Mouse (Mus musculus): Measurements from ENCODE around the gene Rbms2. TPM values are rescaled to one million over a fixed set of nuclear protein-coding genes. Genes with fewer than 3 reads are reported as not detected.
"Not testable (repeated sequence)": the region's sequence is repeated elsewhere in the genome, so short reads cannot be mapped to it uniquely, and the experiment has no call there.

The Rbms2 gene
- polyA plus RNA-seq, 1 experiment from 2014 or later, result 7.1 TPM

DNA sequence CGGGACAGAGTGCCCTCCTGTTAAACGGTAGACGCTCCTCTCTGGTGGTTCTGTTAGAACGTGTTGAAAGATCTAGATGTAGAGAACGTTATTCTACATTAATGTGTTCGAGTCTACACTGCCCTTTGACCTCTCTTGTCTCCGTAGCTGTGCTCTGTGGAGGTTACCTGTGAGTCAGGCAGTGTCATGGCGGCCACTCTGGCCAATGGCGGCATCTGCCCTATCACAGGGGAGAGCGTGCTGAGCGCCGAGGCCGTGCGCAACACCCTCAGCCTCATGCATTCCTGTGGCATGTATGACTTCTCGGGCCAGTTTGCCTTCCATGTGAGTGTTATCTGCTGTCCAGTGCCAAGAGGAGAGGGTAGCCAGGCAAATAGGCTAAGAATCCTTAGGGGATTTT lies 24.8 kb upstream of the Rbms2 start:
- Histone ChIP-seq H3K36me3 (ENCODE audit: control insufficient read depth, insufficient read depth, low read length) (no peaks in the 10 kb centered on the region), H3K9me3 (ENCODE audit: control insufficient read depth, low read length) (no peaks in the 10 kb centered on the region), H3K4me3 (replicated peaks; ENCODE audit: low read depth, low read length) (no peak overlapping the region), H3K9ac (replicated peaks; ENCODE audit: low read length) (no peak overlapping the region), H3K4me2 (ENCODE audit: low read length) (no peak overlapping the region), H3K4me1 (ENCODE audit: control insufficient read depth, insufficient read depth, low read length) (no peaks in the 10 kb centered on the region), H3K27me3 (ENCODE audit: control insufficient read depth, insufficient read depth, low read length) (no peaks in the 10 kb centered on the region), H3K27ac (replicated peaks; ENCODE audit: low read depth, low read length) (no peak overlapping the region)
- ATAC-seq (ENCODE audit: low FRiP score, low TSS enrichment) (no peak), DNase-seq (no peak)
- WGBS, result 91% methylated on average over 15 of the region's 15 CpGs

DNA sequence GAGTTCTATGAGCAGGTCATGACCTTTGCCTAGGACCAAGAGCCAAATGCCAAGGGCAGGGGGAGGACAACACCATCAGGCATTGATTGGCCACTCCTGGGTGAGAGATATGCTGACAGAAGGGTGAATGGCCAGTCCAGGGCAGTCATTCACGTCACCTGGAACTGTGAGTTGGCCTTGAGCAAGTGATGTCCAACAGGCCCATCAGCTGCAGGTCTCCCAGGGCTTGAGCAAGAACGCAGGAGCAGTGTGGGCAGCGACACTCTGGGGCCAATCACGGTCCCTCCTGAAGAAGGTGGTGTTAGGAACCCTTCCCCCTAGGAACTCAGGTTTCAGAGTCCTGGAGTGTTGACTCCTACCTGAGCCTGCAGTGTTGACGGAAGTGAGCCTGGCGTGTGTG lies 21.8 kb upstream of the Rbms2 start:
- WGBS, result 79% methylated on average over 5 of the region's 6 CpGs
- no peak for DNase-seq

DNA sequence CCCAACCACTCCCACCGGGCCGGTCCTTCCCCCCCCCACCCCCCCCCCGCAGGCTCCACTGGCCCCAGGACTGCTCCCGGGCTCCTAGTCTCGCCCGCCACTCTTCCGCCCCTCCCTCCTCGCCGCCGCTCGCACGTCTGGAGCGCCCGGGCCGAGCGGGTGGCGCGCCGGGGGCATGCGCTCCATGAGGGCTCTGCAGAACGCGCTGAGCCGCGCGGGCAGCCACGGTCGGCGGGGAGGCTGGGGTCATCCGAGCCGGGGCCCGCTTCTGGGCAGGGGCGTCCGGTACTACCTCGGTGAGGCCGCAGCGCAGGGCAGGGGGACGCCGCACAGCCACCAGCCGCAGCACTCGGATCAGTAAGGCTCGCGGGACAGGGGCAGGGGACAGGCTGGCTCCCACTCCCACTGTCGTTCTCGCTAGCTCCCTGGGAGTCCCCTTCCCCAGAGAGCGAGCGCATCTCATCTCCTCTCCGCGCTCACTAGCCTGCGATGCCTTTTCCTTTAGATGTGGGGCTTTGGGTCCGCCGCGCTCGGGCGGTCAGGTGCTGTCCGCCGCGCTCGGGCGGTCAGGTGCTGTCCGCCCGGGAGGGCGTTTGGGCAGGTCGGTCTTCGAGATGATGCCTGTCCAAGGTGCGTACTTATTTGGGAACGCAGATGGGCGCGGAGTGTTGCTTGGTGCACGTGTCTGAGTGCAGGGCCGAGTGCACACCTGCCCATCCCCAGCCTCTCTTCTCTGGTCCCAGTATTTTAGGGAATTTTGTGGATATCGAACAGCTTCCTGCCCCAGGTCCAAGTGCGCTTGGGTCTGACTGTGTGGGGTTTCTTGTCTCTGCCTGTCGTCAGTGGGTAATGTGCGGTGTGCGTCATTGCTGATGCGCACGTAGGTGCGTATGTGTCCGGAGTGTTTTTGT lies 14.7 kb upstream of the Rbms2 start:
- H3K27ac ChIP-seq (replicated peaks; ENCODE audit: low read depth, low read length), result no peak overlapping the region
- peak overlapping the region; percentile 98 for H3K4me2 ChIP-seq (ENCODE audit: low read length)
- peaks cover 22% of the 10 kb centered on the region for H3K27me3 ChIP-seq (ENCODE audit: control insufficient read depth, insufficient read depth, low read length)
- H3K4me1 ChIP-seq (ENCODE audit: control insufficient read depth, insufficient read depth, low read length), result peaks cover 6% of the 10 kb centered on the region; the same call in 1 of the 2 replicates
- DNase-seq (peak; percentile 74), ATAC-seq (ENCODE audit: low FRiP score, low TSS enrichment) (peak; percentile 87)
- no peaks in the 10 kb centered on the region for H3K9me3 ChIP-seq (ENCODE audit: control insufficient read depth, low read length)
- WGBS, result under 1% methylated on average over 79 of the region's 79 CpGs
- no peaks in the 10 kb centered on the region for H3K36me3 ChIP-seq (ENCODE audit: control insufficient read depth, insufficient read depth, low read length)
- H3K9ac ChIP-seq (replicated peaks; ENCODE audit: low read length), result peak overlapping the region; percentile 74
- H3K4me3 ChIP-seq (replicated peaks; ENCODE audit: low read depth, low read length), result peak overlapping the region; percentile 69

More for the DNA sequence above, 21.8 kb upstream of the Rbms2 start:
- ATAC-seq (ENCODE audit: low FRiP score, low TSS enrichment), result no peak
- Histone ChIP-seq H3K27me3 (ENCODE audit: control insufficient read depth, insufficient read depth, low read length) (0 out of 2 replicates have a peak, but pooled peaks cover 2% of the 10 kb centered on the region), H3K4me2 (ENCODE audit: low read length) (no peak overlapping the region), H3K9ac (replicated peaks; ENCODE audit: low read length) (no peak overlapping the region), H3K36me3 (ENCODE audit: control insufficient read depth, insufficient read depth, low read length) (no peaks in the 10 kb centered on the region), H3K27ac (replicated peaks; ENCODE audit: low read depth, low read length) (no peak overlapping the region), H3K9me3 (ENCODE audit: control insufficient read depth, low read length) (no peaks in the 10 kb centered on the region), H3K4me1 (ENCODE audit: control insufficient read depth, insufficient read depth, low read length) (no peaks in the 10 kb centered on the region), H3K4me3 (replicated peaks; ENCODE audit: low read depth, low read length) (no peak overlapping the region)

DNA sequence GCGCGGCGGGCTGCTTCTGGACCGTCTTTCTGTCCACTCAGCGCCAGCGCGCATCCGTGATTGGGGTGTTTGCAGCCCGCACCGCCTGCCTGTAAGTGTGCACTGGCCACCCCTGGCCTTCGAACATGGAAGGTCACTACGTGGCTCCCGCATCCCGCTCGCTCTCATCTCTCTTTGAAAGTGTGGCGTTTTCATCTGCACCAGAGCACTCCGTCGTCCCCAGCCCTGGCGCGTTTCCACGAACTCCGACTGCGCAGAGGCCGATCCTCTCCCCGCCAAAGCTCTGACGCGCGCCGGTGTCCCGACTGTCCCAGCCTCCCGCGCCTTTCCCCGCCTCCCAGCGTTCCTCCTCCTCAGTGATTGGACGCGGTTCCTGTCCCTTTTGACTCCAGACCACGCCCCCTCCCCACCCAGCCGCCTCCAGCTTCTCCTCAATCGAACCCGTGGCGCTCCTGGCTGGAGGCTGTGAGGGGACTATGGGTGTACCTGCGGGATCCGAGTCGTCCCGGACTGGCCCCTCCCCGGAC lies 14.0 kb upstream of the Rbms2 start, which contains the start of gene Gls2:
TSS of gene Gls2 (plus strand) at position 434 of the 527 bp plus-strand sequence.
- H3K27ac ChIP-seq (replicated peaks; ENCODE audit: low read depth, low read length), result 0 out of 2 replicates have a peak within 1 kb of the TSS, but pooled peaks have one; percentile 37
- peaks cover 6% of the 10 kb centered on the region; the same call in 1 of the 2 replicates for H3K4me1 ChIP-seq (ENCODE audit: control insufficient read depth, insufficient read depth, low read length)
- under 1% methylated on average over 46 of the region's 46 CpGs for WGBS
- no peaks in the 10 kb centered on the region for H3K9me3 ChIP-seq (ENCODE audit: control insufficient read depth, low read length)
- peak within 1 kb of the TSS; percentile 74 for H3K9ac ChIP-seq (replicated peaks; ENCODE audit: low read length)
- ATAC-seq (ENCODE audit: low FRiP score, low TSS enrichment) (peak; percentile 97), DNase-seq (peak; percentile 97)
- H3K4me3 ChIP-seq (replicated peaks; ENCODE audit: low read depth, low read length), result peak within 1 kb of the TSS; percentile 69
- H3K36me3 ChIP-seq (ENCODE audit: control insufficient read depth, insufficient read depth, low read length), result no peaks in the 10 kb centered on the region
- peak within 1 kb of the TSS; percentile 98 for H3K4me2 ChIP-seq (ENCODE audit: low read length)
- peaks cover 22% of the 10 kb centered on the region for H3K27me3 ChIP-seq (ENCODE audit: control insufficient read depth, insufficient read depth, low read length)

DNA sequence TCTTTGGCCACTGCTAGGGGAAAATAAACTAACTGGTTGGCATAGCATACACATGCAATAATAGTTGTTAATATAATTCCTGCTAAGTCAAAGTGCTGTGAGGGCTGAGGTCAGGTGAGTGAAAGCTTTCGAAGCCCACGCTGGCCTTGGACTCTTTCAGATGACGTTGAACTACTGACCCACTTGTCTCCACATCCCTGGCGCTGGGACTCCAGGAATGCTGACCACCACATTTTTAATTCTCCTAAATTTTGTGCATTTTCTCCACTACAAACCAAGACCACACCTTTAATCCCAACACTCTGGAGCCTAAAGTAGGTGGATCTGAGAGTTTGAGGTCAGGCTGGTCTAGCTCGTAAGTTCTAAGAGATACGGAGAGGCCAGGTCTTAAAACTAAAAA lies 13.0 kb upstream of the Rbms2 start:
- WGBS, result 93% methylated on average over 6 of the region's 6 CpGs
- H3K9ac ChIP-seq (replicated peaks; ENCODE audit: low read length), result no peak overlapping the region
- peaks cover 22% of the 10 kb centered on the region for H3K27me3 ChIP-seq (ENCODE audit: control insufficient read depth, insufficient read depth, low read length)
- H3K36me3 ChIP-seq (ENCODE audit: control insufficient read depth, insufficient read depth, low read length), result no peaks in the 10 kb centered on the region
- DNase-seq, result no peak
- no peak for ATAC-seq (ENCODE audit: low FRiP score, low TSS enrichment)
- H3K4me1 ChIP-seq (ENCODE audit: control insufficient read depth, insufficient read depth, low read length), result peaks cover 6% of the 10 kb centered on the region; the same call in 1 of the 2 replicates
- H3K4me2 ChIP-seq (ENCODE audit: low read length), result no peak overlapping the region
- no peak overlapping the region for H3K27ac ChIP-seq (replicated peaks; ENCODE audit: low read depth, low read length)
- 0 out of 2 replicates have a peak overlapping the region, but pooled peaks have one; percentile 69 for H3K4me3 ChIP-seq (replicated peaks; ENCODE audit: low read depth, low read length)
- no peaks in the 10 kb centered on the region for H3K9me3 ChIP-seq (ENCODE audit: control insufficient read depth, low read length)

DNA sequence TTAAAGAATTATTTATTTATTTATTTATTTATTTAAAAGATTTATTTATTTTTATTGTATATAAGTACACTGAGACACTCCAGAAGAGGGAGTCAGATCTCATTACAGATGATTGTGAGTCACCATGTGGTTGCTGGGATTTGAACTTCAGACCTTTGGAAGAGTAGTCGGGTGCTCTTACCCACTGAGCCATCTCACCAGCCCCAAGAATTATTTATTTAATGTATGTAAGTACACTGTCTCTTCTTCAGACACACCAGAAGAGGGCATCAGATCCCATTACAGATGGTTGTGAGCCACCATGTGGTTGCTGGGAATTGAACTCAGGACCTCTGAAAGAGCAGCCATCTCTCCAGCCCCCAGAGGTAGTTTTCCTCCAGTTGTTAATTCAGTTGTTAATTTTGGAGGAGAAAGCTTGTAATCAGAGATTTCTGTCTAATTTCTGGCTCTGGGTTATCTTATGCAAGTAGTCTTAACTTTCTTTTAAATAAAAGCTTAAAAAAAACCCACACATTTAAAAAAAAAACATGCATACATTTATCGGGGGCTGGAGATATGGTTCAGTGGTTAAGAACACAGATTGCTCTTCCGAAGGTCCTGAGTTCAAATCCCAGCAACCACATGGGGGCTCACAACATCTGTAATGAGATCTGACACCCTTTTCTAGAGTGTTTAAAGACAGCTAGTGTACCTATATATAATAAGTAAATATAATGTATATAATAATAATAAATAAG lies 12.1 kb upstream of the Rbms2 start:
- not testable (repeated sequence) for H3K27ac ChIP-seq (replicated peaks; ENCODE audit: low read depth, low read length); H3K9me3 ChIP-seq (ENCODE audit: control insufficient read depth, low read length); H3K4me3 ChIP-seq (replicated peaks; ENCODE audit: low read depth, low read length); H3K4me1 ChIP-seq (ENCODE audit: control insufficient read depth, insufficient read depth, low read length); DNase-seq; H3K9ac ChIP-seq (replicated peaks; ENCODE audit: low read length); H3K4me2 ChIP-seq (ENCODE audit: low read length); H3K36me3 ChIP-seq (ENCODE audit: control insufficient read depth, insufficient read depth, low read length); ATAC-seq (ENCODE audit: low FRiP score, low TSS enrichment)
- H3K27me3 ChIP-seq (ENCODE audit: control insufficient read depth, insufficient read depth, low read length), result peaks cover 22% of the 10 kb centered on the region
- WGBS, result 90% methylated on average over 3 of the region's 3 CpGs

DNA sequence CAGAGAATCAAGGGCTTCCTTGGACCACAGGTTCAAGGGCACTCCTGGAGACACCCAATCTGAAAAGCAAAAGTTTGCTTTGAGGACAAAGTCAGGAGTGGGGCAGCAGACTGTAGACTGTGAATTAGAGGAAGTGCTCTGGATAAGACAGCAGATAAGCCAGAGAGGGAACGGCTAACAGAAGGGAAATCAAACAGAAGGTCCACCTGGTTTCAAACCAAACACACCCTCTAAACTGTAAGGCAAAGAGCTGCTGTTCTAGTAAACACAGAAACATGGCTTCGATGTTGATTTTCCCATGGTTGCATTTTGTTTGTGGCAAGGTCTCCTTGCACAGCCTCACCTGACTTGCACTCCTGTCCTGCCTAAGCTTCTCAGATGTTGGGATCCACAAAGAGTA lies 11.4 kb upstream of the Rbms2 start:
- H3K9me3 ChIP-seq (ENCODE audit: control insufficient read depth, low read length), result no peaks in the 10 kb centered on the region
- DNase-seq, result no peak
- peaks cover 17% of the 10 kb centered on the region for H3K27me3 ChIP-seq (ENCODE audit: control insufficient read depth, insufficient read depth, low read length)
- H3K36me3 ChIP-seq (ENCODE audit: control insufficient read depth, insufficient read depth, low read length), result no peaks in the 10 kb centered on the region
- peaks cover 6% of the 10 kb centered on the region; the same call in 1 of the 2 replicates for H3K4me1 ChIP-seq (ENCODE audit: control insufficient read depth, insufficient read depth, low read length)
- no peak overlapping the region for H3K9ac ChIP-seq (replicated peaks; ENCODE audit: low read length)
- no peak overlapping the region for H3K27ac ChIP-seq (replicated peaks; ENCODE audit: low read depth, low read length)
- H3K4me3 ChIP-seq (replicated peaks; ENCODE audit: low read depth, low read length), result no peak overlapping the region
- no peak for ATAC-seq (ENCODE audit: low FRiP score, low TSS enrichment)
- 84% methylated on average over 2 of the region's 2 CpGs for WGBS
- no peak overlapping the region for H3K4me2 ChIP-seq (ENCODE audit: low read length)

DNA sequence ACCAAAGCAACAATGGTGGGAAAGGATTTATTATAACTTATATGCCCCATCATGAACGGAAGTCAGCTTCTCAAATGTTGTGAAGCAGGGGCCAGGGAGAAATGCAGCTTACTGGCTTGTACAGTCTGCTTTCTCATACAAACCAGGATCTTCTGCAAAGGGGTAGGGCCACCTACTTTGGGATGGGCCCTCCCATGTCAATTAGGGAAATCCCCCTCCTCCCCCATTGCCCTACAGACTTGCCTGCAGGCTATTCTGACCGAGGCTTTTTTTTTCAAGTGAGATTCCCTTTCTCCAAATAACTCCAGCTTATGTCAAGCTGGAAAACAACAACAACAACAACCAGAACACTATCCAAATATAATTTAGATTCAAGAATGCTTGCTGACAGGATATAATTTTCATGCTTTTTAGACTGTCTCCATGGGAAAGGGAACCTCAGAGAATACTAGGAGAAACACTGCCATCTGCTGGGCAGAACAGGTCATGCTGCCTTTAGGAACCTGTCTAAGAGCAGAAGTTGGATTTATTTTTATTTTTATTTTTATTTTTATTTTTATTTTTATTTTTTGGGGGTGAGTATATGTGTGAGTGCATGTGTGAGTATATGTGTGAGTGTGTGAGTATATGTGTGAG lies 8.3 kb upstream of the Rbms2 start:
- Histone ChIP-seq H3K4me1 (ENCODE audit: control insufficient read depth, insufficient read depth, low read length) (no peaks in the 10 kb centered on the region), H3K9ac (replicated peaks; ENCODE audit: low read length) (no peak overlapping the region), H3K4me3 (replicated peaks; ENCODE audit: low read depth, low read length) (no peak overlapping the region), H3K4me2 (ENCODE audit: low read length) (no peak overlapping the region), H3K36me3 (ENCODE audit: control insufficient read depth, insufficient read depth, low read length) (no peaks in the 10 kb centered on the region), H3K27ac (replicated peaks; ENCODE audit: low read depth, low read length) (no peak overlapping the region), H3K9me3 (ENCODE audit: control insufficient read depth, low read length) (no peaks in the 10 kb centered on the region), H3K27me3 (ENCODE audit: control insufficient read depth, insufficient read depth, low read length) (no peaks in the 10 kb centered on the region)
- peak; percentile 92 for DNase-seq
- no peak for ATAC-seq (ENCODE audit: low FRiP score, low TSS enrichment)
- 46% methylated on average over 2 of the region's 2 CpGs for whole genome bisulfite sequencing

Measured in midbrain, embryonic 14.5 days (tissue).